Mouse (Mus musculus): ENCODE results near the gene Gnat2.

Gene Gnat2

GRCm38 (mm10) chr3:108111320-108111719, 18.7 kb downstream of the Gnat2 start:
- in situ Hi-C loops (cut with MboI; ENCODE audit: low sequenced_read_pairs) = no loop called here

GRCm38 (mm10) chr3:108112246-108112645, 19.7 kb downstream of the Gnat2 start:
- in situ Hi-C loops (cut with MboI; ENCODE audit: low sequenced_read_pairs) = no loop called here

- in situ Hi-C loops (cut with MboI; ENCODE audit: low sequenced_read_pairs) = no loop called here
Observed at GRCm38 (mm10) chr3:108112666-108113065, 20.1 kb downstream of the Gnat2 start.

GRCm38 (mm10) chr3:108113591-108114289, 21.2 kb downstream of the Gnat2 start:
- in situ Hi-C loops (cut with MboI; ENCODE audit: low sequenced_read_pairs) = no loop called here

GRCm38 (mm10) chr3:108117465-108117864, 24.9 kb downstream of the Gnat2 start:
- in situ Hi-C loops (cut with MboI; ENCODE audit: low sequenced_read_pairs) = no loop called here

GRCm38 (mm10) chr3:108121101-108121500, 28.5 kb downstream of the Gnat2 start:
- in situ Hi-C loops (cut with MboI; ENCODE audit: low sequenced_read_pairs) = no loop called here

- in situ Hi-C loops (cut with MboI; ENCODE audit: low sequenced_read_pairs) = no loop called here
Observed at GRCm38 (mm10) chr3:108123242-108123641, 30.7 kb downstream of the Gnat2 start.

- in situ Hi-C loops (cut with MboI; ENCODE audit: low sequenced_read_pairs) = no loop called here
Observed at GRCm38 (mm10) chr3:108124131-108124530, 31.5 kb downstream of the Gnat2 start.

GRCm38 (mm10) chr3:108126327-108126726, 33.7 kb downstream of the Gnat2 start:
- in situ Hi-C loops (cut with MboI; ENCODE audit: low sequenced_read_pairs) = no loop called here

GRCm38 (mm10) chr3:108128520-108128919, 35.9 kb downstream of the Gnat2 start:
- in situ Hi-C loops (cut with MboI; ENCODE audit: low sequenced_read_pairs) = no loop called here

- in situ Hi-C loops (cut with MboI; ENCODE audit: low sequenced_read_pairs) = no loop called here
Observed at GRCm38 (mm10) chr3:108129367-108129766, 36.8 kb downstream of the Gnat2 start.

- in situ Hi-C loops (cut with MboI; ENCODE audit: low sequenced_read_pairs) = no loop called here
Observed at GRCm38 (mm10) chr3:108129804-108130203, 37.2 kb downstream of the Gnat2 start.

- in situ Hi-C loops (cut with MboI; ENCODE audit: low sequenced_read_pairs) = no loop called here
Observed at GRCm38 (mm10) chr3:108131216-108131615, 38.6 kb downstream of the Gnat2 start.

GRCm38 (mm10) chr3:108131821-108132220, 39.2 kb downstream of the Gnat2 start:
- in situ Hi-C loops (cut with MboI; ENCODE audit: low sequenced_read_pairs) = no loop called here

GRCm38 (mm10) chr3:108132484-108132883, 39.9 kb downstream of the Gnat2 start:
- in situ Hi-C loops (cut with MboI; ENCODE audit: low sequenced_read_pairs) = no loop called here

GRCm38 (mm10) chr3:108134701-108135100, 42.1 kb downstream of the Gnat2 start:
- in situ Hi-C loops (cut with MboI; ENCODE audit: low sequenced_read_pairs) = no loop called here

- in situ Hi-C loops (cut with MboI; ENCODE audit: low sequenced_read_pairs) = no loop called here
Observed at GRCm38 (mm10) chr3:108139113-108139512, 46.5 kb downstream of the Gnat2 start.

GRCm38 (mm10) chr3:108140786-108141185, 48.2 kb downstream of the Gnat2 start:
- in situ Hi-C loops (cut with MboI; ENCODE audit: low sequenced_read_pairs) = loop anchor here (10.0 kb wide), 1 partner anchor 56 kb away; the partner anchor contains the start of gene Ampd2

- in situ Hi-C loops (cut with MboI; ENCODE audit: low sequenced_read_pairs) = loop anchor here (10.0 kb wide), 1 partner anchor 61 kb away; the partner anchor contains the start of gene Ampd2
Observed at GRCm38 (mm10) chr3:108145534-108146445, 53.2 kb downstream of the Gnat2 start, which contains the start of gene Gnai3. Gene Gnai3, minus strand, starts transcription at chr3:108146146.

GRCm38 (mm10) chr3:108146671-108147070, 54.1 kb downstream of the Gnat2 start:
- in situ Hi-C loops (cut with MboI; ENCODE audit: low sequenced_read_pairs) = loop anchor here (10.0 kb wide), 1 partner anchor 62 kb away; the partner anchor contains the start of gene Ampd2
